Mouse (Mus musculus) CD4-positive naive resting alpha-beta T cell, adult 57 days (primary cell): ENCODE results near the gene Map3k20. TPM values are rescaled to one million over a fixed set of nuclear protein-coding genes. Genes with fewer than 3 reads are reported as not detected.

Experiments
- total RNA-seq: library from RNA; stranded (reverse); gene quantifications from one replicate; pipeline ENCODE4 v1.2.4, GENCODE M21; 2023

Gene Map3k20
- 1.0 TPM for total RNA-seq

DNA sequence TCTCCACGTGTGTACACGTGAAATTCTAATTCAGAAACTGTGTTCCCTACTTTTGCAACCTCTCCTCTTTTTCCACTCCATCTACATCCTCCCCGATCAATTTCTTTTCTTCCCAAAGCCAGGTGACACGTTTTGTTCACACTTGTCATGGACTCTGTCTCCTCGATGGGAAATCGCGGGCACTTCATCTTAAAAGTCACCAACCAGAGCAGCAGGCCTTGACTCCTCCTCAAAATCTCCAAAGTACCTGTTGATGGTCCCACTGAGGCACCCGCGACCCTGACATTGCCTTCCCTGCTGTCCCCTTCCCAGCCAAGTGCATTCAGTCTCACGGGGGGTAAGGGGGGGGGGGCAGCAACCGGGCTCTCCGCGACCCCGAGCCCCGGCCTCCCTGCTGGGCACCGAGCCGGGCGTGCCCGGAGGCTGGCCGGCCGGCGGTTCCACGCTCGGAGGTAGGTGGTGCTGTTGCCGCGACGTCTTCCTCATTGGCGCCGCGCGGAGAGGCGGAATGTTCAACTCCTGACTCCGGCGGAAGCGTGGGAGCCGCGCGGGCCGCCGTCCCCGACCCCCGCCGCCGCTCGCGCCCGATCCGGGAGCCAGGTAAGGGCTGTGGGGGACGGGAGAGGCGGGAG is at the start of gene Map3k20:
Map3k20 (plus strand) TSS at position 382 of the 632 bp plus-strand sequence.

DNA sequence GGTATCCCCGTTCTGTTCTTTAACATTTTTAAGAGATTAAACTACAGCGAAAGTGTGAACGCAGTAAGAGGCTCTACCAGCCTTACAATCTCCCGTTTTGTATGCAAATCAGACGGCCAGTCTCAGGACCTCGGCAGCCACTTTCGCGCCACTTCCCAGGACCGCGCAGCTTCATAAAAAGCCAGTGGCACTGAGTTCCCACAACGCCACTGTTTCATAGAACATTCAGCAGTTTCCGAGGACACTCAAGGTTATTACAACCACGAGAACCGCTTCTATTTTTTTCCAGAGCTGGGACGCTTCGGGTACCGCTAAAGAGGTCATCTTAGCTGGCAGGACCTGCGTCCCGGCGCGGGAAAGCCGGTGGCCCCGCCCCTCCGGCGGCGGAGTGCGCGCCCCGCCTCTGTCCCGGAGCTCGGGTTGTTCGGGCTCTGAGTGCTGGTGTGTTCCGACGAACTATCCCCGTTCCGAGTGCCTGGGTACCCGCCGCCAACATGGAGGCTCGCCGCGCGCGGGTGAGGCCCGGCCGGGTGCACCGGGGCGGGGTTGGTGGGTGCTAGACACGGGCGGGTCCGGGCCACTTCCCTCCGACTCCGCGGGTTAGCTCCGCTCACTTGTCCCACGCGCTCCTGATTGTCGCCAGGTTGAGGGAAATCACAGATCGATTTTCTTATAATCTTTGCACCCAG is 190.5 kb downstream of the Map3k20 start, which contains the start of gene Cdca7:
Cdca7 (plus strand) TSS at position 363 of the 689 bp plus-strand sequence.

Other genes starting within 250 kb of the Map3k20 start
- 5.1 TPM for gene Cdca7, start 190.5 kb downstream of the Map3k20 start, total RNA-seq